Mouse (Mus musculus) bone marrow macrophage, adult 2 months (primary cell): ENCODE results near the gene Epha4. TPM values are rescaled to one million over a fixed set of nuclear protein-coding genes. Genes with fewer than 3 reads are reported as not detected.

Source experiments
- H3K27ac ChIP-seq: 2 replicates; pipeline ENCODE4 v1.5.1; 2012; ENCODE audit warnings: low read depth, low read length; ENCODE audit not compliant: insufficient read depth
- H3K4me1 ChIP-seq: 2 replicates; pipeline ENCODE4 v1.6.1; 2012; ENCODE audit warnings: low read length; ENCODE audit not compliant: control insufficient read depth, insufficient read depth
- H3K4me3 ChIP-seq: 2 replicates; pipeline ENCODE4 v1.5.1; 2012; ENCODE audit warnings: mild to moderate bottlenecking, low read length, moderate library complexity; ENCODE audit not compliant: insufficient read depth
- CTCF ChIP-seq: IDR thresholded peaks from 2 replicates; pipeline ENCODE4 v1.5.1; 2012; ENCODE audit warnings: low read depth, mild to moderate bottlenecking, low read length, moderate library complexity
- POLR2A ChIP-seq: IDR thresholded peaks from 2 replicates; pipeline ENCODE4 v1.6.1; 2012; ENCODE audit warnings: mild to moderate bottlenecking, low read depth, low read length, borderline replicate concordance
- polyA plus RNA-seq: library from polyadenylated mRNA; stranded (reverse); fragments of >200 nt; gene quantifications from 2 replicates; pipeline ENCODE4 v1.2.4, GENCODE M21; 2012; ENCODE audit not compliant: missing spikeins, insufficient read depth, insufficient read length

The Epha4 gene
- polyA plus RNA-seq, 1 experiment: 0.17 TPM

- H3K4me3 ChIP-seq: no peak overlapping the region
- TF ChIP-seq POLR2A (no peak), CTCF (no peak)
Measured at GRCm38 (mm10) chr1:77433148-77433547, 81.7 kb downstream of the Epha4 start.

GRCm38 (mm10) chr1:77432489-77432888 lies 82.4 kb downstream of the Epha4 start:
- Histone ChIP-seq H3K27ac (no peak overlapping the region), H3K4me1 (no peaks in the 10 kb centered on the region), H3K4me3 (no peak overlapping the region)
- no peak for TF ChIP-seq POLR2A
- TF ChIP-seq CTCF: no peak

More at GRCm38 (mm10) chr1:77433148-77433547, 81.7 kb downstream of the Epha4 start:
- Histone ChIP-seq H3K4me1 (no peaks in the 10 kb centered on the region), H3K27ac (no peak overlapping the region)

GRCm38 (mm10) chr1:77429174-77429573 lies 85.7 kb downstream of the Epha4 start:
- TF ChIP-seq CTCF (no peak), POLR2A (no peak)
- no peaks in the 10 kb centered on the region for H3K4me1 ChIP-seq
- H3K4me3 ChIP-seq: no peak overlapping the region
- H3K27ac ChIP-seq: no peak overlapping the region

GRCm38 (mm10) chr1:77426956-77427355 lies 87.9 kb downstream of the Epha4 start:
- H3K27ac ChIP-seq: no peak overlapping the region
- H3K4me1 ChIP-seq: no peaks in the 10 kb centered on the region
- TF ChIP-seq POLR2A: no peak
- TF ChIP-seq CTCF: no peak
- H3K4me3 ChIP-seq: no peak overlapping the region

DNA sequence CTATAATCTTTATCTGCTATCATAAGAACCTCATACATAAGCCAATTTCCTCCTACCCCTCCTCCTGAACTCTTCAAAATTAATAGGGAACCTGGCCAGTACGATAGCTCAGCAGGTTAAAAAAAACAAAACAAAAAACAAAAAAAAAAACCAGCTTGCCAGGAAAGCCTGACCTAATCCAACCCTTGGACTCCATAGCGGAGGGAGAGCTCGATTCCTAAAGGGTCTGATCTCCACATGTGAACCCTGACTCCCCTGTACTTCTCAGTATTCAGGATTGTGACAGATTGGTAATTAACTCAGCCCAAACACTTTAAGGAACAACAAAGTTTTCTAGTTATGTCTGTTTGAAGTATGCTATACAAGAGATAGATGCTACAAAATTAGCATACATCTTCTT lies 89.7 kb downstream of the Epha4 start:
- TF ChIP-seq POLR2A: no peak
- TF ChIP-seq CTCF: no peak

DNA sequence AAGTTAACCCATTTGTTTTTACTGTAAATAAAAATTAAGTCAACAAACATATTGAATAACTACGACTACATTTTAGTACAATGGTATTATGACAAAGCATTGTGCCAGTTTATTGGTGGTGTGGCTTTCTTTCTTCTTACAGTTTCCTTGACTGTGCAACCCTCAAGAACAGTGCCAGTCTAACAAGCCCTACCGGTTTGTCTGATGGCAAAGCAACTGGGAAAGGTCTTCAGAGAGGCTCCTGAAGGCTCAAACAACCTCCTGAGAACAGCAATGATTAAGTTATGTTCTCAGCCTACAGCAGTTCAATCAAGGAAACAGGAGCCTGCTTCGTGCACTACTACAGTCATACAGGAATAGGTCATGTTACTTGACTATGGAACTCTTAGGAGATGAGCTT lies 93.8 kb downstream of the Epha4 start:
- H3K4me3 ChIP-seq: no peak overlapping the region
- no peak overlapping the region for H3K27ac ChIP-seq
- TF ChIP-seq POLR2A: no peak
- TF ChIP-seq CTCF: no peak
- H3K4me1 ChIP-seq: no peaks in the 10 kb centered on the region

More for the DNA sequence above, 89.7 kb downstream of the Epha4 start:
- Histone ChIP-seq H3K4me3 (no peak overlapping the region), H3K4me1 (no peaks in the 10 kb centered on the region), H3K27ac (no peak overlapping the region)

GRCm38 (mm10) chr1:77420348-77420747 lies 94.5 kb downstream of the Epha4 start:
- Histone ChIP-seq H3K4me3 (no peak overlapping the region), H3K27ac (no peak overlapping the region), H3K4me1 (no peaks in the 10 kb centered on the region)
- TF ChIP-seq POLR2A: no peak
- TF ChIP-seq CTCF: no peak

GRCm38 (mm10) chr1:77416872-77417271 lies 98.0 kb downstream of the Epha4 start:
- H3K4me1 ChIP-seq: no peaks in the 10 kb centered on the region
- H3K4me3 ChIP-seq: no peak overlapping the region
- H3K27ac ChIP-seq: no peak overlapping the region
- TF ChIP-seq CTCF (no peak), POLR2A (no peak)

DNA sequence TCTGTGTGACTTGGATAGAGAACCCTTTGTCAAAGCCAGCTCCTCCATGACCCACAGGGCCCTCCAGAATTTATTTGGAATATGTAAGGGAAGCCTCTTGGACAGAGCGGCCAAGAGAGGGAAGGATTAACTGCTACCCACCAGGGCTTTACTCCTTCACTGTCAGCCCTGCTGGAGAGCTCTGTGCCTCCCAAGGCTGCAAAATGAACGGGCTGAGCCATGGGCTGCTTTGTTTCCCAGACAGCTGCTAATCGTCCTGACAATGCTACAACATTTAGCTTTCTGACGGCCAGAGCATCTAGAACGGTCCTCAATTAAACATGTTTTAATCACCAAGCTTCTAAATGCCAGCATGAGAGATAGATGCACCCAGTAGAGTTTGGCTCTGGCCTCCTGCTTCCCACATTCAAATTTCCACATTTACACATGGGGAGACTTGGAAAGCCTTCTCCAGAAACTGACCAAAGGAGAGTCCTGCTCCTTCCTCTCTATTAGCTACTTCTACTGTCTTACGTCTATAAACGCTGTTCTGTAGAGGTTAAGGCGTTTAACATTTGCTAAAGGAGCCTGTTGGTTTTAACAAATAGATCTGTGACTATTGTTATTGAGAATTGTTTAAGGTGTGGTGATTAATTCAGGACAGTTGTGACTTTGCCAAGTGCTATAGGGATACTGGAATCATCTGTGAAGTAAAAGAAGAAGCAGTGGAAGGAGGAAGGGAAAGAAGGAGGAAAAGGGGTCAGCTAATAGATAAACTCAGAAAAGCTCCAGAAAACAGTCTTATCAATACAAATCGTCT lies 101.8 kb downstream of the Epha4 start:
- no peak overlapping the region for H3K27ac ChIP-seq
- TF ChIP-seq CTCF (no peak), POLR2A (no peak)
- H3K4me1 ChIP-seq: no peaks in the 10 kb centered on the region
- H3K4me3 ChIP-seq: no peak overlapping the region

DNA sequence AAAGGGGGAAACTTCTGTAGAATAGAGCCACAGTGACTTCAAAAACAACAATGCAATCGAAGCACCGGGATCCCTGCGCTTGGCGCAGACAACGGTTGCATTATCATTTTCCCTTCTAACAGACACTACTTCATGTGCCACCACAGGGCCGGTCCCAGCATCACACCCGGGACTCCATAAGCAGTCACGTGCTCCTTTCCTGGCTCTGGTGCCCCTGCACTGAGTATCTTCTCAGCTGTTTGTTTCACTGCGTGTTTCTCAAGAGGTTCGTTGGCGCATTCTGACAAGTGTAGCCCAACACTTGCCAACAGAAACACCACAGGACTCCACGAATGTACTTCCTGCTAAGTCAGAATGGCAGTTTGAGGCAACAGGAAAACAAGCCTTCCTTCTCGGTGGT lies 102.6 kb downstream of the Epha4 start:
- H3K4me3 ChIP-seq: no peak overlapping the region
- TF ChIP-seq POLR2A: no peak
- no peak for TF ChIP-seq CTCF
- no peaks in the 10 kb centered on the region for H3K4me1 ChIP-seq
- no peak overlapping the region for H3K27ac ChIP-seq
